Mouse (Mus musculus): ENCODE data around the gene Crybg2. TPM values are rescaled to one million over a fixed set of nuclear protein-coding genes. Genes with fewer than 3 reads are reported as not detected.

The Crybg2 gene
- polyA plus RNA-seq, 1 experiment from 2014 or later, result 0.30 TPM

DNA sequence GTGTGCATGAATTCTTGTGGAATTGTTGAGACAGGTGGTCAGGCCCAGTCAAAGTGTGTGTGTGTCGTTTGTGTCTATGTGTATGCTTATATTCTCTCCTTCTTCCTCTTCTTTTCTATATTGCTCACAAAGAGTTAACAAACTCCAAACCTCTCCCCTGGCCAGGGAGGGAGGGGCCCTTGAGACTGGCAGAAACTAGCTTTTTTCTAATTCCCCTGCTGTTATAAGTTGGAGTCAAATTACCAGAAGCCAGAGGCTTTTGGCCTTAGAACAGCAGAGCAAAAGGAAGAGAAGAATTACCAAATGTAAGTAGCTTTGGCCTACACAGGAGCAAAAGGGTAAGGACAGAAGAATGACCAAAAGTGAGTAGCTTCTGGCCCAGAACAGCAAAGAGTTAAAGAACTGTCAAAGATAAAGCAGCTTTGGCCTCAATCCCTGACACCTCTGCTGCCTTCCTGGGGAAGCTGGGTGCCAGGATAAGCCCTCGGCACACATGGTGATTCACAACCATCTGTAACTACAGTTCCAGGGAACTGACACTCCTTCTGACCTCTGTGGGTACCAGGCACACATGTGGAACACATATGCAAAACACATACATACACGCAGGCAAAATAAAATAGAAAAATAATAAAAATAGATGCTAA, 75.8 kb downstream of the Crybg2 start:
- peaks cover 12% of the 10 kb centered on the region; the same call in 1 of the 2 replicates for H3K36me3 ChIP-seq
- 31% methylated on average over 3 of the region's 3 CpGs for whole genome bisulfite sequencing
- no peaks in the 10 kb centered on the region for H3K9me3 ChIP-seq (replicated peaks)
- H3K4me2 ChIP-seq, result no peak overlapping the region
- no peak for ATAC-seq (replicated peaks; ENCODE audit: insufficient number of reproducible peaks, insufficient read depth, low FRiP score, low read depth)
- no peaks in the 10 kb centered on the region for H3K27me3 ChIP-seq
- H3K4me3 ChIP-seq, result no peak overlapping the region
- H3K27ac ChIP-seq, result no peak overlapping the region
- H3K4me1 ChIP-seq (replicated peaks), result peaks cover 7% of the 10 kb centered on the region
- no peak overlapping the region for H3K9ac ChIP-seq

- Histone ChIP-seq H3K4me2 (no peak overlapping the region), H3K4me3 (no peak overlapping the region), H3K9ac (no peak overlapping the region), H3K27ac (no peak overlapping the region), H3K9me3 (replicated peaks) (no peaks in the 10 kb centered on the region), H3K36me3 (peaks cover 14% of the 10 kb centered on the region; the same call in 1 of the 2 replicates), H3K27me3 (no peaks in the 10 kb centered on the region), H3K4me1 (replicated peaks) (peaks cover 7% of the 10 kb centered on the region)
- no peak for ATAC-seq (replicated peaks; ENCODE audit: insufficient number of reproducible peaks, insufficient read depth, low FRiP score, low read depth)
- 88% methylated on average over 2 of the region's 2 CpGs for WGBS
These were observed 78.2 kb downstream of the Crybg2 start for GRCm38 (mm10) chr4:134138857-134139256.

Other genes starting within 250 kb of the Crybg2 start
- gene Rps6ka1, start 173.0 kb upstream of the Crybg2 start, polyA plus RNA-seq (2015; fragmentation: Nextera tagmentation; extraction: Ambion mirVana), result 12.6 and 20.5 TPM in 2 replicates
- gene Hmgn2, start 92.2 kb upstream of the Crybg2 start, polyA plus RNA-seq (2015; fragmentation: Nextera tagmentation; extraction: Ambion mirVana), result 1,322 and 1,413 TPM in 2 replicates
- gene Dhdds, start 59.9 kb upstream of the Crybg2 start, polyA plus RNA-seq (2015; fragmentation: Nextera tagmentation; extraction: Ambion mirVana), result 31.4 and 35.4 TPM in 2 replicates
- 0.14 and 0.19 TPM in 2 replicates for gene Lin28a, start 42.0 kb upstream of the Crybg2 start, polyA plus RNA-seq (2015; fragmentation: Nextera tagmentation; extraction: Ambion mirVana)
- not detected in 2 replicates for gene Zfp683, start 7.0 kb upstream of the Crybg2 start, polyA plus RNA-seq (2015; fragmentation: Nextera tagmentation; extraction: Ambion mirVana)
- 11.6 and 23.8 TPM in 2 replicates for gene Cd52, start 34.3 kb downstream of the Crybg2 start, polyA plus RNA-seq (2015; fragmentation: Nextera tagmentation; extraction: Ambion mirVana)
- gene Ubxn11, start 41.8 kb downstream of the Crybg2 start, polyA plus RNA-seq (2015; fragmentation: Nextera tagmentation; extraction: Ambion mirVana), result 1.8 and 3.9 TPM in 2 replicates
- gene Sh3bgrl3, start 68.0 kb downstream of the Crybg2 start, polyA plus RNA-seq (2015; fragmentation: Nextera tagmentation; extraction: Ambion mirVana), result 174 and 239 TPM in 2 replicates
- 38.2 and 42.0 TPM in 2 replicates for gene Cep85, start 126.3 kb downstream of the Crybg2 start, polyA plus RNA-seq (2015; fragmentation: Nextera tagmentation; extraction: Ambion mirVana)
- not detected in 2 replicates for gene Gm7534, start 142.2 kb downstream of the Crybg2 start, polyA plus RNA-seq (2015; fragmentation: Nextera tagmentation; extraction: Ambion mirVana)
- 0.09 TPM in 1 of 2 replicates, not detected in the other for gene Catsper4, start 166.6 kb downstream of the Crybg2 start, polyA plus RNA-seq (2015; fragmentation: Nextera tagmentation; extraction: Ambion mirVana)
- gene Cnksr1, start 177.6 kb downstream of the Crybg2 start, polyA plus RNA-seq (2015; fragmentation: Nextera tagmentation; extraction: Ambion mirVana), result 1.2 and 2.4 TPM in 2 replicates
- gene E130218I03Rik, start 182.8 kb downstream of the Crybg2 start, polyA plus RNA-seq (2015; fragmentation: Nextera tagmentation; extraction: Ambion mirVana), result 0.26 and 0.30 TPM in 2 replicates
- gene Zfp593, start 184.8 kb downstream of the Crybg2 start, polyA plus RNA-seq (2015; fragmentation: Nextera tagmentation; extraction: Ambion mirVana), result 7.4 and 9.1 TPM in 2 replicates
- gene Gm30191, start 186.1 kb downstream of the Crybg2 start, polyA plus RNA-seq (2015; fragmentation: Nextera tagmentation; extraction: Ambion mirVana), result not detected in 2 replicates
- gene Grrp1, start 193.3 kb downstream of the Crybg2 start, polyA plus RNA-seq (2015; fragmentation: Nextera tagmentation; extraction: Ambion mirVana), result 5.0 and 5.1 TPM in 2 replicates
- gene Pdik1l, start 227.1 kb downstream of the Crybg2 start, polyA plus RNA-seq (2015; fragmentation: Nextera tagmentation; extraction: Ambion mirVana), result 11.3 and 14.3 TPM in 2 replicates

Data from heart, embryonic 15.5 days (tissue).